Mouse (Mus musculus) neural tube, embryonic 15.5 days (tissue): ENCODE measurements around the gene Ppfia2. TPM values are rescaled to one million over a fixed set of nuclear protein-coding genes. Genes with fewer than 3 reads are reported as not detected.
A peak's percentile ranks its signal among the peaks of the same experiment; 100 is the strongest.

Experiments used
- ATAC-seq: fragments of 200-750 bp; cut with Nextera tagmentation; 2 replicates; pipeline ENCODE4 v1.8.0; 2017; ENCODE audit warnings: mild to moderate bottlenecking, moderate TSS enrichment, moderate library complexity; ENCODE audit not compliant: low FRiP score
- H3K27ac ChIP-seq: fragments of 300-500 bp; sonication (generic); replicated peaks from 2 replicates; pipeline ENCODE4 v1.5.1; 2015; ENCODE audit warnings: mild to moderate bottlenecking, inconsistent platforms
- H3K27me3 ChIP-seq: fragments of 300-500 bp; sonication (generic); replicated peaks from 2 replicates; pipeline ENCODE4 v1.6.1; 2015; ENCODE audit warnings: inconsistent platforms
- H3K36me3 ChIP-seq: fragments of 300-500 bp; sonication (generic); 2 replicates; pipeline ENCODE4 v1.6.1; 2015; ENCODE audit warnings: inconsistent platforms
- H3K4me1 ChIP-seq: fragments of 300-500 bp; sonication (generic); 2 replicates; pipeline ENCODE4 v1.6.1; 2015; ENCODE audit warnings: inconsistent platforms
- H3K4me2 ChIP-seq: fragments of 300-500 bp; sonication (generic); 2 replicates; pipeline ENCODE4 v1.6.1; 2015; ENCODE audit warnings: inconsistent platforms, mild to moderate bottlenecking, moderate library complexity
- H3K4me3 ChIP-seq: fragments of 300-500 bp; sonication (generic); replicated peaks from 2 replicates; pipeline ENCODE4 v1.5.1; 2015; ENCODE audit warnings: mild to moderate bottlenecking, inconsistent platforms
- H3K9ac ChIP-seq: fragments of 300-500 bp; sonication (generic); replicated peaks from 2 replicates; pipeline ENCODE4 v1.6.1; 2015; ENCODE audit warnings: mild to moderate bottlenecking, inconsistent platforms
- H3K9me3 ChIP-seq: fragments of 300-500 bp; sonication (generic); replicated peaks from 2 replicates; pipeline ENCODE4 v1.6.1; 2016; ENCODE audit warnings: inconsistent platforms
- WGBS: fragments of 180-500 bp; shearing (Covaris S2); methylation state at CpG from one replicate; pipeline ENCODE4 v1.1.7; 2015; ENCODE audit warnings: mixed read lengths; 5-methylcytosine and 5-hydroxymethylcytosine counted together
- polyA plus RNA-seq: library from polyadenylated mRNA; unstranded; fragments of >200 nt; fragmentation: Nextera tagmentation; extraction: Ambion mirVana; gene quantifications from 2 replicates; pipeline ENCODE4 v1.2.1, GENCODE M21; 2015

Ppfia2 gene
- polyA plus RNA-seq, 1 experiment from 2014 or later: 28.3 TPM

DNA sequence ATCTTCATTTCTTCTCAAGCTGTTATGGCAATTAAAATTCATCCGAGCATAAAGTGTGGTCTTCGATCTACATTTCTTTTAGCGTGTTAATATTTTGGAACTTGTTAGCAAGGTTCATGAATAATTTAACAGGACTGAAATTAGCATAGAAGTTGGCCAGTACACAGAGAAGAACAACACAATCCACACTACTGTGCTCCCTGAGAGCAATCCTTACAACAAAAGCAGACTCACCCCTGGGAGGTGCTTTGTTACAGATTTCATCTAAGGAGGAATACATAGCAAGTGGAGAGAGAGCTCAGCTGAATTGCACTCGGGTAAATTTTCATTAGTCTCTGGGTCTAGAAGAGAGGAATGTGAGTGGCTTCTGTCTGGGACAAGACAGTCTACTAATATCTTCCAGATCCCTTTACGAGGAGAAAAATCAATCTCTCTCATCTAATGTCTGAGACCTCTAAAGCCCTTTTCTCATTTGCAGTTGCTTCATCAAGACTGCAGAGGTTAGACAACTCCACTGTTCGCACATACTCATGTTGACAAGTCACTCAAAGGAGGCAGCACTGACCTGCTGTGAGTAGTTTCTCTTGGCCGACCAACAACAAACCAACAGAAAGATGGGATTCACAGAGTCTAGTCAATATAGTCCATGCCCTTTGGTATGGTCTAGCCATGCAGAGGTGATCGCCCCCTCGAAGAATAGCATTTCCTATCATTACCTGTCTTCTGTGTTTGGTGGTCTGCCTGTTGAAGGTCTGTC is 458.6 kb downstream of the Ppfia2 start:
- Histone ChIP-seq H3K9me3 (no peaks in the 10 kb centered on the region), H3K4me1 (peaks cover 3% of the 10 kb centered on the region), H3K27me3 (no peaks in the 10 kb centered on the region), H3K4me3 (no peak overlapping the region), H3K36me3 (no peaks in the 10 kb centered on the region), H3K4me2 (no peak overlapping the region), H3K27ac (no peak overlapping the region), H3K9ac (no peak overlapping the region)
- ATAC-seq: no peak
- WGBS: 62% methylated on average over 9 of the region's 9 CpGs

DNA sequence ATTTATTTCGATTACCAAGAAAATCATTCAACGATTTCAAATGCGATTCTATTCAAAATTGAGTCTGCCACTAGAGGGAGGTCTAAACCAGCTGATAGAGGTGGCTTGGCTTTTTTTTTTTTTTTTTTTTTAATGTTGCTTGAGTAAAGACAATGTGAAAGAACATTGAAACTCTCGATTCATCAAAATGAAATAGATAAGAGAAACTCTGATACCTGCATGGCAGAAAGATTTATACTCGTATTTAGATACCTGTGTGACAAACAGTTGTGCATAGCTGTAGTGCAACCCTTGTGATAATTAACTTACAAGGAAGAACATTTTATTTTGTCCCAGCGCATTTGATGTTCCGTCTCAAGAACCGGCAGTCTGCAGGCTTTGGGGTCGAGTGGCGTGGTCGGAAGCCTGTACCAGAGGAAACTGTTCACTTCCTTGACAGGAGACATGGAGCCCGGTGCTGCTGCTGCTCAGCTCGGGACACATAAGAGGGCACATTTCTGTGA is 462.5 kb downstream of the Ppfia2 start:
- Histone ChIP-seq H3K4me2 (peak overlapping the region; percentile 52), H3K27ac (no peak overlapping the region), H3K36me3 (no peaks in the 10 kb centered on the region), H3K4me3 (0 out of 2 replicates have a peak overlapping the region, but pooled peaks have one; percentile 13), H3K9ac (no peak overlapping the region), H3K4me1 (peaks cover 3% of the 10 kb centered on the region), H3K9me3 (no peaks in the 10 kb centered on the region), H3K27me3 (no peaks in the 10 kb centered on the region)
- 30% methylated on average over 13 of the region's 13 CpGs for WGBS
- no peak; the same call in 1 of the 2 replicates for ATAC-seq

DNA sequence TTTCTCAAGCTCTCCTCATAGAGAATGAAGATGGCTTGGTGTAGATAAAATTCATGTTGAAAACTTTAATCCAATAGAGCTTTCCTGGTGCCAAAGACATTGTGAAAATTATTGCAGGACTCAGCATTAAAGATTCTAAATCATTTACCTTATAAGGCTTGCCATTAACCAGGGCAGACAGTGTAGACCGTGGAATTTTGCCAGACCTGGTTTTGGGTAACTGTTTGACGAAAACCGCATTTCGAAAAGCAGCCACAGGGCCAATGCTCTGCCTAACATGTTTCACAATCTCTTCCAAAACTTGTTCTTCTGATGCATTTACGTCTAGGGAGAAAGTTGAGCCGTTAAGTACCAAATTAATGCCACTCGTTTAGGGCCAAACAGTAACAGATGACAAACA is 466.9 kb downstream of the Ppfia2 start:
- no peaks in the 10 kb centered on the region for H3K9me3 ChIP-seq
- no peaks in the 10 kb centered on the region for H3K27me3 ChIP-seq
- no peak overlapping the region for H3K4me2 ChIP-seq
- no peak overlapping the region for H3K9ac ChIP-seq
- ATAC-seq: no peak
- no peak overlapping the region for H3K4me3 ChIP-seq
- H3K4me1 ChIP-seq: peaks cover 3% of the 10 kb centered on the region
- H3K36me3 ChIP-seq: no peaks in the 10 kb centered on the region
- H3K27ac ChIP-seq: no peak overlapping the region
- WGBS: 91% methylated on average over 7 of the region's 7 CpGs

DNA sequence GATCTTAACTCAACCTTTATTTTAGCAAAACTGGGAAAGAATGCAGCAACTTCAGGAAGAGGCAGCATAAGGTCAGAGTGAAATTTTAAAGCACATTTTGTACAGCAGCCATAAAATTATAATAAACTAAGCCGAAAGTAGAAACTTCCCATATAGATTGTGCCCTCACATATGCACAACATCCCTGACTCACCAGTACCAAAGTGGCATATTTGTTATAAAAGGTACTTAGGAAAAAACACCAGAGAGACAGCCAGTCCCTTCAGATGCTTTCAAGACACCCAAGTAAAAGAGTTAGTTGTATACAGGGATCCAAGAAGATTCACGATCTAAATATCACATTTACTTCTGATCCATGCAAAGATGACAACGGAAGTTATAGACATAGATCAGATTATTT is 468.7 kb downstream of the Ppfia2 start:
- Histone ChIP-seq H3K36me3 (no peaks in the 10 kb centered on the region), H3K4me3 (no peak overlapping the region), H3K9me3 (no peaks in the 10 kb centered on the region), H3K27ac (no peak overlapping the region), H3K4me2 (no peak overlapping the region), H3K9ac (no peak overlapping the region), H3K4me1 (no peaks in the 10 kb centered on the region), H3K27me3 (no peaks in the 10 kb centered on the region)
- no peak for ATAC-seq
- WGBS: 94% methylated on average over 3 of the region's 3 CpGs

DNA sequence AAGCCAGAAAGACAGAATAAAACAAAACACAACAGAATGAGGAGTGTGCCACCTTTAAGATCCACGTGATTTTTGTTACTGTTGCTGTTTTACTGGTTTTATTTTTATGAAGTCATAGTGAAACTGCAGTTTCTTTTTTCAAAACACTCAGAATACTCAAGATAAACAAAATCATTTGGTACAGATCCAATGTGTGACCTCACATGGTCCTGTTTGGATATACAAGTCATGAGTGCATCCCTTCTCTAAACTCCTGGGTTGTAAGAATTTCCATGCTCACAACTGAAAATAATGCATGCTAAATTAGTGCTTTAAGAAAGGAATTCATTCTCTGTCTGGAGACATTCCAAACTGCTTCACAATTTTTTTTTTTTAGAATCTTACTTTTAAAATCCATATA is 469.3 kb downstream of the Ppfia2 start:
- Histone ChIP-seq H3K4me3 (no peak overlapping the region), H3K27ac (no peak overlapping the region), H3K27me3 (no peaks in the 10 kb centered on the region), H3K9ac (no peak overlapping the region), H3K4me1 (no peaks in the 10 kb centered on the region), H3K36me3 (no peaks in the 10 kb centered on the region), H3K4me2 (no peak overlapping the region), H3K9me3 (no peaks in the 10 kb centered on the region)
- ATAC-seq: no peak
- WGBS: 75% methylated on average over 1 of the region's 1 CpGs

DNA sequence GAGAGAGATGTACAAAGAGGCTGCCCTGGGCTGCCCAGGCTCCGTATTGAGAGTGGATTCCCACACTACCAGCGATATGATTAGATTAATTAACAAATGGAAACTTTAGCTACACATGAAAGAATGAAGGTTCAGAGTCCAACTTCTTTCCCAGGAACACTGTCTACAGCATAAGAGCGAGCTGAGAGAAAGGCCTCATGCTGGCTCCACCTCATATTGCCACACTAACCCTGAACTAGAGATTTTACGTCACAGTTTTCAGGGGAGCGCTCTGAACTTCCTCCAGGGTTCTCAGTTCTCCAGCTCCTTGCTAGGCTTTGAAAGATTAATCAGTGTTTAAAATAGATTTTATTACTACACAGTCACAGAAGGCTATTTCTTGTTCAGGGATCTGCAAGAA is 471.2 kb downstream of the Ppfia2 start:
- no peak overlapping the region for H3K27ac ChIP-seq
- ATAC-seq: no peak
- H3K27me3 ChIP-seq: no peaks in the 10 kb centered on the region
- no peak overlapping the region for H3K4me2 ChIP-seq
- H3K9ac ChIP-seq: no peak overlapping the region
- no peak overlapping the region for H3K4me3 ChIP-seq
- H3K4me1 ChIP-seq: no peaks in the 10 kb centered on the region
- 76% methylated on average over 5 of the region's 5 CpGs for WGBS
- no peaks in the 10 kb centered on the region for H3K9me3 ChIP-seq
- H3K36me3 ChIP-seq: no peaks in the 10 kb centered on the region

DNA sequence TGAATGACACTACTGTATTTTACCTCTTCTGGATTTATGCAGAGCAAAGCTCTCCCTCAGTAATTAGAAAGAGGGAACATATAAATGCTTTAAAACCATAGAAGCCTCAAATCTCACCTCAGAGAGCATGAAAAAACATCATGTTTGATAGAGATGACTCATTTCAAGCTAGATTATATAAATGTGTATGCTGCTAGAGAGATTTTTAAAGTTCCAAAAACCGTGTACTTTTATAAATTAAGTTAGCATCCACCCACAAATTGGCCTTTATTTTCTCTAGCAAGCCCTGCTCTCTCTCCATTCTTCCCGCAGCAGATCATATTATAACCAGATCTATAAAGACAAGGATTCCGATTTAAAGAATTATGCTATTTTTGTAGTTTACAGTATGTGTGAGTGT is 488.9 kb downstream of the Ppfia2 start:
- ATAC-seq: no peak
- Histone ChIP-seq H3K4me1 (peaks cover 7% of the 10 kb centered on the region), H3K9ac (no peak overlapping the region), H3K4me3 (no peak overlapping the region), H3K27me3 (no peaks in the 10 kb centered on the region), H3K27ac (no peak overlapping the region), H3K36me3 (no peaks in the 10 kb centered on the region), H3K9me3 (no peaks in the 10 kb centered on the region), H3K4me2 (no peak overlapping the region)
- 82% methylated on average over 3 of the region's 3 CpGs for WGBS

DNA sequence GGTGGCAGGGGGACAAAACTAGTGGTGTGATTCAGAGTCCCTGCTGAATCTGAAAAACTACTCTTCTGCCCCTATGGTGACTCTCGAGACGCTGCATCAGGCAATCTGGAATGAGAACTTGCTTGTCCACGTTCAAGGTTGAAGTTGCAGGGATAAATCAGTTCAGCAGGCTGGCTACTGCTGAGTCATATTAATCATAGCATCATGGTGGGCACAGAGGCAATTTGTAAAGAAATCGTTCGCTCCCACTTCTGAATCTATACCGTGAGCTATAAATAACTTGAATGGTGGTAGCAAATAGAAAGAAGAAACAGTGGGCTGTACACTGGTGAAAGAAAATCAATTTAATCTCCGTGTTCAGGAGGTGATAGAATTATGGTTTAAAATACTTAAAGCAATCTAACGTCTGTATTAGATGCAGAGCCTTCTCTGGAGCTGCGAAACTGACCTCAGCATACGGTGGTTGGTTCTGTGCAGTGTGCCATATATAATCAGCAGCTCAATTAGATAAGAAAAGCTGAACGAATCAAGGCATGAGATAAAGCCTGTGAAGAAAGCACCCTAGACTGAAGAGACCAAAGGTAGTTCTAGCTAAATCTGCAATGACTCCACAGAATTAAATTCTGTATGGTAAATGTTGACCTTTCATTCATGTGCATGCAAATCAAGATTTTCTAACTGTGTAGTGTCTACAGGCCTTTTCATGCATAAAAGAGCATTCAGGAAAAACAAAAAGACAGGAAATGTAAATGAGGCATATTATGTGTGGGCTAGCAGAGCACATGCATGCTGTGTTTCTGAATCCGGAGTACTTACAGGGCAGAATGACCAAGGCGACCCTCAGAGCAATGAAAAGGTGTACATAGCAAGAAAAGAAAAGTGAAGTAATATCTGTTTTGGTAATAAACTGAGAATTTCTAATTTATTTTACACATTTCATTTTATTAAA is 505.3 kb downstream of the Ppfia2 start:
- peak; percentile 68; the same call in 1 of the 2 replicates for ATAC-seq

More for the DNA sequence above, 505.3 kb downstream of the Ppfia2 start:
- Histone ChIP-seq H3K4me3 (no peak overlapping the region), H3K27me3 (no peaks in the 10 kb centered on the region), H3K9me3 (no peaks in the 10 kb centered on the region), H3K27ac (no peak overlapping the region; the same call in 1 of the 2 replicates), H3K4me2 (no peak overlapping the region), H3K36me3 (no peaks in the 10 kb centered on the region), H3K4me1 (0 out of 2 replicates have a peak, but pooled peaks cover 6% of the 10 kb centered on the region), H3K9ac (no peak overlapping the region)
- WGBS: 20% methylated on average over 13 of the region's 13 CpGs
